Mouse (Mus musculus) adrenal gland, adult 2 months (tissue): ENCODE data around the gene Cd68. TPM values are rescaled to one million over a fixed set of nuclear protein-coding genes. Genes with fewer than 3 reads are reported as not detected.

Experiments used
- DNase-seq: peaks from one replicate; pipeline ENCODE4 v3.0.0; 2021
- polyA plus RNA-seq: library from polyadenylated mRNA; depleted of rRNA; stranded (reverse); fragments of >200 nt; gene quantifications from 2 replicates; pipeline ENCODE4 v1.2.3, GENCODE M21; 2012
- total RNA-seq, 2 experiments: library from RNA; stranded (reverse); gene quantifications; 2 replicates each; pipeline ENCODE4 v1.2.3; 2021

Gene Cd68
- total and polyA plus RNA-seq, 3 experiments: 16.8 to 53.0 (median 36.9) TPM

DNA sequence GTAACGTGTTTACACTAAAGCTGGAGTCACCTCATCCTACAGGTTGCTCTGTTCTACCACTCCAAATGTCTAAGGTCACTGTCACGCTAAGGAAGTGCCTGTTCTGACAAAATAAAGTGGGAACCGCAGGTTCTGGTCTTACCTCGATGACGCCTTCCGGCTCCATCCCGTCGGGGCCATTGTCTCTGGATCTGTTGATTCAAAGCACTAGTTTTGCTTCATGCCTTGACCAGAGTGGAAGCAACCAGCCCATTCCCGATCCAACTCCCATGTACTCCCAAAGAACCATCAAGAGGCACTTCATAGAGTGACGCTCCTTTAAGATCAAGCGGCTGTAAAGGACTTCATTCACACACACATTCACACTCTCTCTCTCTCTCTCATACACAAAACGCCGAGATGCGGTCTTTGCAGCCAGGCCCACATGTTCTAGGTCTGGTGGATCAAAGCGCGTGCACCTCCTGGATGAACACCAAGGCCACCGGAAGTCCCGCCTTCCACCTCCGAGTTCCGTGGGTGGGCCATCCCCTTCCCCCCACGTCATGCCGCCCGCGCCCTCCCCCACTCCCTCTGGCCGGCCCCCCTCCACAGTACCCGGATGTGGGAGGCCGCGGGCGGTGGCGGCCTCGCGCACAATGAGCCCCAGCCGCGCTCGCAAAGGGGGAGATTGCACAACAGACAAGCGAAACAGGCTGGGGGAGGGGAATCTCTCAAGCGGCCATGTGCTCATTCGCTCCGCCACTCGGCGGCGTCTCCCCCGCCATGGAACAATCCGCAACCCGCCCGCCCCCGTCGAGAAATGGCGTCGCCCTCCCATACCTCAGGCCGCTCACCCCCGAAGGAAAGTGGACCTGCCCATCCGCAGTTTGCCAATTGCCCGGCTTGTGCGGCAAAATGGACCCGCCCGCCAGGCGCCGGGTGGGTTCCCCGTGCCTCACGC lies 5.1 kb upstream of the Cd68 start:
- peak; percentile 97 for DNase-seq

DNA sequence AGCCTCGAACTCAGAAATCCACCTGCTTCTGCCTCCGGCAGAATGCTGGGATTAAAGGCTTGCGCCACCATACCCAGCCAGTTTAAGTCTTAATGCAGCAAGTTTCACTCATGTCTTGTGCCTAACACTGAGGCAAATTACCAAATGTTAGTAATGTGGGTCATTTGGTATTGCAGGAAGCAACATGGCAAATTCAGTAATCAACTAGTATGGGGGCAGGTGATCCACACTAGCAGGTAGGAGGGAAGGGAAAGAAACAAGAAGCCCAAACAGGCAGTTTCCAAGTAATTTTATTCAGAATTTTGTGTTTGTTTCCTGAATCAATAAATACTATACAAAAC lies 682 bp upstream of the Cd68 start:
- DNase-seq: no peak

DNA sequence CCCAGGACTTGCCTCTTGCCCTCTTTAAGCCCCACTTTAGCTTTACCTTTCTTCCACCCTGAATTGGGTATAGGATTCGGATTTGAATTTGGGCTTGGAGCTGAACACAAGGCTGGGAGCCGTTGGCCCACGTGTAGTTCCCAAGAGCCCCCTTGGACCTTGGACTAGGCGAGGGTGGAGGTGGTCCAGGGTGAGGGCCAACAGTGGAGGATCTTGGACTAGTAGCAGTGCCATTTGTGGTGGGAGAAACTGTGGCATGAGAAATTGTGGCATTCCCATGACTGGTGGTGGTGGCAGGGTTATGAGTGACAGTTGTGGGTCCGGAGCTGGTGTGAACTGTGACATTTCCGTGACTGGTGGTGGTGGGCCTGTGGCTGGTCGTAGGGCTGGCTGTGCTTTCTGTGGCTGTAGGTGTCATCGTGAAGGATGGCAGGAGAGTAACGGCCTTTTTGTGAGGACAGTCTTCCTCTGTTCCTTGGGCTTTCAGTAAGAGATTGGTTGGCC lies 444 bp downstream of the Cd68 start:
- no peak for DNase-seq

DNA sequence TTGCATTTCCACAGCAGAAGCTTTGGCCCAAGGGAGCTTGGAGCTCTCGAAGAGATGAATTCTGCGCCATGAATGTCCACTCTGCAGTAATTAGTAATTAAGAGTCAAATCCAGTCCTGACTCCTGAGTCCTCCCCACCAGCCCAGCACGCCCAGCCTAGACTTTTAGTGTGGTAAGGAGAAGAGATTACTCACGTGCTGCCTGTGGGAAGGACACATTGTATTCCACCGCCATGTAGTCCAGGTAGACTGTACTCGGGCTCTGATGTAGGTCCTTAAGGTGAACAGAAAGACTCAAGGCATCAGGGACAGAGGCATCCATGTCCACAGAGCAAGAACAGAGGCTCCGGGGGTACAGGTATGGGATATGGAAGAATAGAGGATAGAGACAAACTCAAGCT lies 1.1 kb downstream of the Cd68 start:
- no peak for DNase-seq

DNA sequence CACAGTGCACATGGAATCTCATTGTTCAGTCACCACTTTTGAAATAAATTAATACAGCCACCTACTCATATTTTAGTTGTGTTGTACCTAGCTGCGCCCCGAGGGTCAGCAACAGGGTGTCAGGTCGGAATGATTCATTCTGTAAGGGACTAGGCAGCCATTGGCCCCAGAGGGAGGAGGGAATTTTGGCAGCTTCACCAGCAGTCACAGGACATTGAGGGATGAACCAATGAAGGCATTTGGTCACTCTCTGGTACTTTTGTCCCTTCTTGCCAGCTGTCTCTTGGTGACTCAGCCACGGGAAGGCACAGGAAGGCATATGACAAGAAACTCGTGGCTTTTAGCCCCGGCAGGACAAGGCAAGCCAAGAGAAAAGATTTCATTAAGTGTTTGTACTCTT lies 2.2 kb downstream of the Cd68 start:
- DNase-seq: peak; percentile 84

DNA sequence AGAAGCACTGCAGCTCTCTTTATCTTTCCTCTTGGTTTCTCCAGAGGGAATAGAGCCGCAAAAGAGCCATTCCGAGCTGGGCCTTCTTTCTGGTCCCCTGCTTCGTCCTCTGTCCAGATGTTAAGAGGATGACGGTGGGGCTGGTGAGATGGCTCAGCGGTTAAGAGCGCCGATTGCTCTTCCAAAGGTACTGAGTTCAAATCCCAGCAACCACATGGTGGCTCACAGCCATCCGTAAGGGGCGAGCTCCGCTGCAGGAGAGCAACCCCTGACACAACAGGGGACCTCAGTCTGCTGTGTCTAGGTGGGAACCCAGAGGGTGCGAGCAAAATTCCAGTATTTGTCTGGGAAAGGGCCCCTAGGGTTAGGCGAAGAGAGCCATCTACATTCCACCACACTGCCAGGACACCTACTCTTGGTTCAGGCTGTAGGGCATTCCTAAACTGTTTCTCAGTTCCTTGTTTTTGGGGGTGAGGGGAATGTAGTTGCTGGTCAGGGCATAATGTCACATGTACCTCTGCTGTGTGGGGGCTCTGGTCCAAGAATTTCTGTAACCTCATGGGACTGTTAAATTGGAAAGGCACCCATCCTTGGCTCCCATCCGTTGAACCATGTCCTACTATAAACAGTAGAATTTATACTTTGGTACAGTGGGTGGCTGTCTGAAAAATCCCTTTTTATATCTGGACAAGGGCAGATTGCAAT lies 2.8 kb downstream of the Cd68 start:
- no peak for DNase-seq

DNA sequence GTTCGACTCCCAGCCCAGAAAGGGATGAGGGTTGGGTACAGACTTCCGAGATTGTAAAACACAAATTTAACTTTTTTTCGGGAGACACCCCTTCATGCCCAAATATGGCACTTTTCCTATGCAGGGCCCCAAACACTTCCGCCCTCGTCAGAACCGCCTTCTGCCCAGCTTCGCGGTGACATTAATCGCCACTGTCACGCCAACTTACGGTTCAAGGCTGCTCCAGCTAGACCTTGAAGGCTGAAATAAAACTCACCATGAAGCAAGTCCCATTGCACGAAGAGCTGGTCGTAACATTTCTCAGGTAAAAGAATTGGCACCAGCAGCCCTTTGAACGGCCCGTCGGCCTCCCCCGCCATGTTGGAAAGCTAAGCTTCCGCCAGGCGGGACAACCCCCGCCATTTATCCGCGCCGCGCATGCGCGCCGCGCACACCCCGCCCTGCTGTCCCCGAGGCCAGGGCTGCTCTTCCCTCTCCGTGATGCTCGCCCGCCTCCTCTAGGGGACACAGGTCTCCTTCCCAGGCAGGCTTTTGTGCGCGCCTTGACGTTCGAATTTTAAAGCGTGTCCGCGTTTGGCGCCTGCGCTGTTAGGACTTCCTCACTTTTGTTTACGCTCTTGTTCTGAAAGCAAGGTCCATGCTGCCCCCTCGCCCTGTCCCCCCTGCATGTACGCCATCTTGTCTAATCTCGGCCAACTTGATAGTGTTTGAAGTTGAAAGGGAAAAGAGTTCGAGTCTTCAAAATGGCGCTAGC lies 3.6 kb downstream of the Cd68 start, which contains the start of gene Mpdu1:
Gene Mpdu1, minus strand, starts transcription at position 430 of the 754 bp plus-strand sequence.
- peak; percentile 96 for DNase-seq

DNA sequence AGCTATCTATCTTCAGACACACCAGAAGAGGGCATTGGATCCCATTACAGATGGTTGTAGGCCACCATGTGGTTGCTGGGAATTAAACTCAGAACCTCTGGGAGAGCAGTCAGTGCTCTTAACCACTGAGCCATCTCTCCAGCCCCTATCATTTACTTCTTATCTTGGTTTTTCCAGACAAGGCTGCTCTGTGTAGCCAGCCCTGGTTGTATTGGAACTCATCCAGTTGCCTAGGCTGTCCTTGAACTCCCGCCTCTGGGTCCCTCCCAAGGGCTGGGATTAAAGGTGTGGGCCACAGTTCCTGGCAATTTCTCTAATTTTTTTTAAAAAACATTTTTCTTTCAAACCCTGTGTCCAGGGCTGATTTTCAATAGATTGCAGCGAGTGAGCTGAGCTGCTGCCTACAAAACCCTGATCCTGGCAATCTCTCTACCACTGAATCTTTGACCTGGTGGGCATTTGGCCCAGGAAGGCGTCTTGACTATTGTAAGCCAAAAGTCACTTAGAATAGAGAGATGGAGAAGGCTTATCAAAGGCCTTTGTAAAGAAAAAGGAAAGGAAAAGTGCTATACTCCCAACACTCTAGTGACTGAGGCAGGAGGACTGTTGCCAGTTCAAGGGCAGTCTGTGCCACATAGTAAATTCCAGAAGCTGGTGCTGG lies 4.6 kb downstream of the Cd68 start:
- peak; percentile 83 for DNase-seq

DNA sequence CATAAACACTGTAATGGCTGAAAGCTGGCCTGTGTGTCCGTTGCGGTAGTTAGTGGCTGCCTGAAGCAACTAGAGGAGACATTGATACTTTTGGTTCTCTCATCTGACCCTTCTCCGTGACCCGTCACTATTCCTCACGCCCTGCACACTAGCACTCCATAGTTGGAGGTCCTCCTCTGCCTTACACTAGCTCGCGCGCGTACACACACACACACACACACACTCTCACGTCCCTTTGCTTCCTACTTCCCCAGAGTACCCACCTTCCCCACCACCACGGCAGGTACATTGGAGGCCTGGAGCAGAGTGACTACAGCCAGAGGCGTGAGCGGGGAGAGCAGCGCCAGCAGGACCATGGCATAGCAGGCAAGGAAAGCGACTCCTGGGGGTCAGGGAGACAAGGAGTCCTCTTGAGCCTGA lies 8.5 kb downstream of the Cd68 start:
- no peak for DNase-seq

DNA sequence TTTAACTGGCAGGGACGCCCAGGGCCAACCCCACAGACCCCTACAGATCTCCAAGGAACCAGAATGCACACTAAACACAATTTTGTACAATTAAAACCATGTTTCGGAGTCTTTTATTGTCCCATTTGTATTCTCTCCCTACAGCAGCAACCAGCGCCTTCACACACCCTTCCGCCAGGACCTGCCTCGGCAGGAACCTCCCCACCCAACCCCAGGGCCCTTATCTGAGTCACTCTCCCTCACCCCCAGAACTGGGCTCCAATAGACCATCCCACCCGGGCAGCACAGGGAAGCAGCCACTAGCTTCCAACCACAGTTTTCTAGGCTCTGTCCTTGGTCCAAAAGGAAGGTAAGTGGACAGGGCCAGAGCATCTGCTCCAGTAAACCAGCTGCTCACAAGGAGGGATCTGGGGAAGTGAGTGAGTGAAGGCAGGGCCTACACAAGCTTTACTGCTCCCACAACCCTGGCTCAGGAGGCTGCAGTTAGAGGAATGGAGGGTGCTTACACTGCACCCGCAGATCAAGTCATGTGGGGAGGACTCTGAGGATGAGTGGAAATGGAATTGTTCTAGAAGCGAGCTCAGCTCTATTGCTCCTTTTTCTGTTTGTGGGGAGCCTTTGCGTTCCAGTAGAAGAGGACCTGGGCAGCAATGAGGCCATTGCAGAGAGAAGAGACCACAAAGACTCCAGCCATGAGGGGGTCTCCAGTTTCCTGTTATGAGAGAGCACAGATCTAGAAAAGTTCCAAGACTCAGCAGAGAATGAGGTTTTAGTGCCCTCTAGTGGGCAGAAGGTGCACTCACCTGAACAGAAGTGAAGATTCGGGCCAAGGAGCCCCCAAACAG lies 9.1 kb downstream of the Cd68 start:
- no peak for DNase-seq

DNA sequence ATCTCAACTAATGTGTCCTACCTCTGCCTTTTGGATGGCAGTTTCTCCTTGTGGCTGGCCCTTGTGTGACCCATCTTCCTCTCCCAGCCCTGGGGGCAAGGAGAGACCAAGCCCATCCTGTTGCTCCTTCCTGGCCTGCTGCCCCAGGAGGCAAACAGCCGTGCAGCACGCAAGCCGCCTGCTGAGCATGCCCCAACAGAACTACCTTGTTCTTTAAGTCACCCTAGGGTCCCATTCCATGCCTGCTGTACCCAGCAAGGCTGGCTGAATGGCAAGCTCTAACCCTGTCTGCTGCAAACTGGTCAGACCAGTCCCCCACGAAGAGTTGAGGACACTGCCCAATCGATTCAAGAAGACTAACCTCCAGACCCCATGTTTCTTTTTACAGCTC lies 9.9 kb downstream of the Cd68 start:
- DNase-seq: no peak

DNA sequence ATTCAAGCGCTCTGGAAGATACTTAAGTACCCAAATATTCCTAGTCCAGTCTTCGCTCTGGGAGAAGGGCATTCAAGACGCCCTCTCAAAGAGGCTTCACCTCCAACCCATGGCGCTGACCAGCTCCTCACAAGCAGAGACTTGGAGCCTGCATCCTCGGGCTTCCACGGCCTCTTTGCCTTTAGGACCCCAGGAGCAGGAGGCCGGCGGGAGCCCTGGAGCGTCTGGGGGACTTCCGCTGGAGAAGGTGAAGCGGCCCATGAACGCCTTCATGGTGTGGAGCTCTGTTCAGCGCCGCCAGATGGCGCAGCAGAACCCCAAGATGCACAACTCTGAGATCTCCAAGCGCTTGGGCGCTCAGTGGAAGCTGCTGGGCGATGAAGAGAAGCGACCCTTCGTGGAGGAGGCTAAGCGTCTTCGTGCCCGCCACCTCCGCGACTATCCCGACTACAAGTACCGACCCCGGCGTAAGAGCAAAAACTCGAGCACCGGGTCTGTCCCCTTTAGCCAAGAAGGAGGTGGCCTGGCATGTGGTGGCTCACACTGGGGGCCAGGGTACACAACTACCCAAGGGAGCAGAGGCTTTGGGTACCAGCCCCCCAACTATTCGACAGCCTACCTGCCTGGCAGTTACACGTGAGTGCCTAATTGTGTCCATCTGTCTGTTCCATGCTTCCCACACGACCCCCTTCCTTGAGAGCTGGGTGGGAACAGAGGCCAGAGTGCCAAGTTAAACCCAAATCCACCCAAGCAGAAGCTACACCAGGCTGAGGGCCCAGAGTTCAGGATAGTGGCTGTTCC lies 10.5 kb downstream of the Cd68 start, which contains the start of gene Sox15:
Gene Sox15, plus strand, starts transcription at position 51 of the 801 bp plus-strand sequence.
- DNase-seq: peak; percentile 67

DNA sequence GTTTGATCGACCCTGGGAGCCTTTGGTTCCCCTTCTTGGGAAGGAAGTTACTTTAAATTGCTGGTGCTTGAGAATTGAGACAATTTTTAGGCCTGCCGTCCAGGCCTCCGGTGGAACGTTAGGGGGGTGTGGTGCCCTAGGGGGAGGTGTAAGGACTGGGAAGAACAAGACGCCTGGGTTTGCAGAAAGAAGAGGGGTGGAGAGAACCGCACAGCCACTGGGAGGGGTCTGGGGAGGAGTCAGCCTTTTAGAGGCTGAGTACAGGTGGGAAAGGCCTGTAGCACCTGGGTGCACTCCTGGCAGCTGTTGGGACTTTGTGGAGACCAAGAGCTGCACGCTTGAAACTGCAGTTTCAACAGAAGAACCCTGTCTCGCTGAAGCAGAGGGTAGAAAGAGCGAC lies 11.2 kb downstream of the Cd68 start:
- no peak for DNase-seq

DNA sequence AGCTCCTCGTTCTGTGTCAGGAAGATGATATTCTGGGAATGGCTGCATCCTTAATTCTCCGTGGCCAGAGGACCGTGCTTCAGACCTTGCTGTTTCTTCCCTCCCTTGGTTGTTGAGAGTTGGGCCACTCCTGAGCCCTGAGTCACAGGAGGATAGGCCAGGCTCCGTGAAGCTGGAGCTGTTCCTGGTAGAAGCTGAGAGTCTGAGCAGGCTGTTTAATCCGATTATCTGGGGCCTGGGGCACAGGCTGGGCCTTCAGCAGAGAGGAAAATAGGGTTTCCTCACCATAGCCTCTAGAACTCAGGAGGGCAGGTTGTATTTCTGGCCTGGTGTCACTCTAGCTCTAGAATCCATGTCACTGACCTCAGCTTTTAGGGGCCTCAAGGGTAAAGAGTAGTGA lies 12.6 kb downstream of the Cd68 start:
- DNase-seq: no peak

DNA sequence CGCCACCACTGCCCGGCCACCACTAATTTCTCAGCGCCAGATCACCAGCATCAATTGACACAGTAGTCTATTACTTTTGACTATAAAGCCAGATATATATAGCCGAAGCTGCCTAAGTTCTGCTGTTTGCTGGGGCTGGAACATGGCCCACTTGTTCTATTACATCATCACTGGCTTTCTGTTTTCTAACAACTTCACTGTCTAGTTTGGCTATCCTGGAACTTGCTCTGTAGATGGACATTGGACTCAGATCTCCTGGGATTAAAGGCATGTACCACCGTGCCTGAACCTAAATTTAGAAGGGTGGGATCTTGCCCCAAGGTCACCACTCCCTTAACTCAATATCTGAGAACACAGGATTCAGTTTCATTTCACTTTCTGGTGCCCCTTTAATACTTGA lies 20.1 kb downstream of the Cd68 start:
- DNase-seq: no peak

DNA sequence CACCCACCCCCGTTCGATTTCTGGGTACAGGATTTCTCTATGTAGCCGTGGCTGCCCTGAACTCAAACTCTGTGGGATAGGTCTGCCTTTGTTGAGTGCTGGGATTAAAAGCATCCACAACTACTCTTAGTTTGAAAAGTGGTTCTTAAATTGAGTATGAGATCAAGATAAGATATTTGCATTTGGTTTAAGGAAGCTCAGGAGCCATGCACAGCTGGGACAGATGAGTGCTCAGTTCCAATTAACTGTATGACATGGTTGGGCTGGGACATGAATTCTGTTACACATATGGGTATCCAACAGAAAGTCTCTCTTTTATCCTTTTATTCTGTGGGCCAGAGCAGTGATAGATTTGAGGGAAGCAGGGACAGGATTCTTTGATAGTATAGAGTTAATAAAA lies 30.5 kb downstream of the Cd68 start:
- DNase-seq: no peak

DNA sequence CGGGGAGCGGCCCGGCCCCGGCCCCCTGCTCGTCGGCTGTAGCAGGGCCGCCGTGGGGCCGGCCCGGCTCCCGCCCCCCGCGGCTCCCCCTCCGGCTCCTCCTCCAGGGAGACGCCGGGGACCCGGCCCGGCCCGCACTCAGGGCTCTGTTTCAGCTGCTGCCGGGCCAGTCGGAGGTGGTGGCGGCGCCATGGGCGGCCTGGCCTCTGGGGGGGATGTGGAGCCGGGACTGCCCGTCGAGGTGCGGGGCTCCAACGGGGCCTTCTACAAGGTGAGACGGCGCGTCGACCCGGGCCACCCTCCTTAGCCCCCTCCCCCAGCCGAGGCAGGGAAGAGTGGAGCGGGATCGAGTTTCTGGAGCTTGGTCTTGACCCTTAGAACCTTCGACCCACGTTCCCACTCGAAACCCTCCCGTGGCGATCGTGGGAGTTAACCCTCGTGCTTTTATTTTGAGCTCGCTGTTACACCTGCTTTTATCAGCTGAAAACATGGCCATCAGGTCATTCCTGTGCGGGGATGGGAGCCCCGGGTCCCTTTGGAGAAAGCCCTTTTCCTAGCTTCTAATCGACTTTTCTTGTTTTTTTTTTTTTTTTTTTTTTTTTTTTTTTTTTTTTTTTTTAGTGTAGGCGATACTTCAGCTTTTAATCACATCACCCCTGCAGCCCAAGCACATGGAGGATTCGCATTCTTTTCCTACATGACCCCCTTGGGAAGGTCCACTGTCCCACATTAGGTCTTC lies 32.7 kb downstream of the Cd68 start:
- DNase-seq: no peak

DNA sequence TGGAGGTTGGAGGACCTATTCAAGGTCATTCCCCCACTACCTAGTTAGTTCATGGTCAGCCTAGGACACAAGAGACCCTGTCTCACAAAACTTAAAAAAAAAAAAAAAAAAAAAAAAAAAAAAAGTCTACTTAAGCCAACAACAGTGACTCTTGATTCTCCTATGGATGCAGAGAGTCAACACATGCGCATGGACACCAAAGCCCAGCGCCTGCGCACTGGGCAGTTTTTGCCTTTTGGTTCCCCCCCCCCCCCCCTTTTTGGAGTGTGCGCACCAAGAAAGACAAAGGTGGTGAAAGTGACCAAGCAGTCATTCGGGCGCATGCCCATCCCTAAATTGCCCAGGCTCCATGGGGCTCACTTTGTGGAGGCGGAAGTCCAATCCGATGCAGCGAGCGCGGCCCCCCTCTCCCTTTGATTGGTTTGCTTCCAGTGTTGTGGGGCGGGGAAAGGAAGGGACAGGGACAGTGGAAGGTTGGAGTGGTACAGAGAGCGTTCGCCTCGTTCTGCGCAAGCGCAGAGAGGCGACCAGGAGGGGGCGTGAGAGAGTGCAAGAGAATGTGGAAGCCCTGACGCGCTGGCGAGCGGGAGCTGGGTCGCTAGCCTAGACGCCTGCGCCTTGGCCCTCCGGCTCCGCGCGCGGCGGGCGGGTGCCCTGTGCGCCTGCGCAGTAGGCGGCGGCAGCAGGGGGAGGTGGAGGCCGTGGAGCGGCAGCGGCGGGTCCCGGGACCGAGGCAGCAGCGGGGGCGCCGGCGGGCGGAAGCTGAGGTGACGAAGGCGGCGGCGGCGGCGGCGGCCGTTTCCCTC lies 33.5 kb downstream of the Cd68 start, which contains the start of gene Fxr2:
Gene Fxr2, plus strand, starts transcription at position 707 of the 806 bp plus-strand sequence.
- peak; percentile 100 for DNase-seq
